Mouse (Mus musculus) heart, postnatal 0 days (tissue): ENCODE data around the gene Gm20662.
A peak's percentile ranks its signal among the peaks of the same experiment; 100 is the strongest.

ENCODE experiments used
- CTCF ChIP-seq: IDR thresholded peaks from 2 replicates; pipeline ENCODE4 v1.5.1; 2016; ENCODE audit warnings: antibody characterized with exemption, control low read depth, low read depth
- EP300 ChIP-seq: IDR thresholded peaks from 2 replicates; pipeline ENCODE4 v1.6.1; 2016; ENCODE audit warnings: antibody characterized with exemption, low read depth

DNA sequence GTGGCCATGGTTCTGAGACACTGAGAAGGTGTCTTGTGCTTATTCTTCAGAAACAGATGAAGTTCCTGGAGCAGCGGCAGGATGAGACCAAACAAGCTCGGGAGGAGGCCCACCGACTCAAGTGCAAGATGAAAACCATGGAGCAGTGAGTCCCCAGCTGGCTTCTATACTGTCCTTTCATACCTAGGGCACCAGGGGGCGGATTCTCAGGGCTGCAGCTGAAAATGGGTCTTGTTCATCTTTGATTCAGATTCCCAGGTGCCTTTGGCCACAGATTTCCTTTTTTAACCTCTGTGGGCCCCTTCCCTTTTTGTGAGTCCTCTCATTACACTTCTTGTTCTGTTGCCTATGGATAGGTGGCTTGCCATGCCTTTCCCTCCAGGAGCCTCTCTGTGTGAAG, 35.2 kb upstream of the Gm20662 start:
- peak; percentile 30; the same call in 1 of the 2 replicates for TF ChIP-seq CTCF
- no peak for TF ChIP-seq EP300
